Mouse (Mus musculus) kidney, embryonic 16.5 days (tissue): ENCODE measurements around the gene Krt12. TPM values are rescaled to one million over a fixed set of nuclear protein-coding genes. Genes with fewer than 3 reads are reported as not detected.

ENCODE experiments used
- ATAC-seq: fragments of 200-750 bp; cut with Nextera tagmentation; 2 replicates; pipeline ENCODE4 v1.8.0; 2017; ENCODE audit warnings: moderate TSS enrichment; ENCODE audit not compliant: low FRiP score, low TSS enrichment
- H3K27ac ChIP-seq: fragments of 300-500 bp; sonication (generic); 2 replicates; pipeline ENCODE4 v1.5.1; 2014; ENCODE audit warnings: low read length
- H3K27me3 ChIP-seq: fragments of 300-500 bp; sonication (generic); 2 replicates; pipeline ENCODE4 v1.6.1; 2014; ENCODE audit warnings: low read length, control low read depth, mixed read lengths; ENCODE audit not compliant: insufficient read depth
- H3K36me3 ChIP-seq: fragments of 300-500 bp; sonication (generic); 2 replicates; pipeline ENCODE4 v1.6.1; 2014; ENCODE audit warnings: low read length, control low read depth, mixed read lengths; ENCODE audit not compliant: insufficient read depth
- H3K4me1 ChIP-seq: fragments of 300-500 bp; sonication (generic); 2 replicates; pipeline ENCODE4 v1.6.1; 2014; ENCODE audit warnings: low read length, control low read depth, mixed read lengths; ENCODE audit not compliant: insufficient read depth
- H3K4me2 ChIP-seq: fragments of 300-500 bp; sonication (generic); replicated peaks from 2 replicates; pipeline ENCODE4 v1.6.1; 2014; ENCODE audit warnings: low read depth, low read length
- H3K4me3 ChIP-seq: fragments of 300-500 bp; sonication (generic); 2 replicates; pipeline ENCODE4 v1.5.1; 2014; ENCODE audit warnings: mild to moderate bottlenecking, low read length
- H3K9ac ChIP-seq: fragments of 300-500 bp; sonication (generic); replicated peaks from 2 replicates; pipeline ENCODE4 v1.6.1; 2014; ENCODE audit warnings: low read length
- H3K9me3 ChIP-seq: fragments of 300-500 bp; sonication (generic); 2 replicates; pipeline ENCODE4 v1.6.1; 2016; ENCODE audit warnings: low read length, control low read depth
- WGBS: fragments of 180-500 bp; shearing (Covaris S2); extraction: QIAGEN DNeasy Blood & Tissue Kit; methylation state at CpG from one replicate; pipeline ENCODE4 v1.1.7; 2014; 5-methylcytosine and 5-hydroxymethylcytosine counted together
- polyA plus RNA-seq: library from polyadenylated mRNA; unstranded; fragments of >200 nt; fragmentation: Nextera tagmentation; extraction: Ambion mirVana; gene quantifications from 2 replicates; pipeline ENCODE4 v1.2.1, GENCODE M21; 2015

Gene Krt12
- polyA plus RNA-seq, 1 experiment from 2014 or later, result 0.09 TPM

DNA sequence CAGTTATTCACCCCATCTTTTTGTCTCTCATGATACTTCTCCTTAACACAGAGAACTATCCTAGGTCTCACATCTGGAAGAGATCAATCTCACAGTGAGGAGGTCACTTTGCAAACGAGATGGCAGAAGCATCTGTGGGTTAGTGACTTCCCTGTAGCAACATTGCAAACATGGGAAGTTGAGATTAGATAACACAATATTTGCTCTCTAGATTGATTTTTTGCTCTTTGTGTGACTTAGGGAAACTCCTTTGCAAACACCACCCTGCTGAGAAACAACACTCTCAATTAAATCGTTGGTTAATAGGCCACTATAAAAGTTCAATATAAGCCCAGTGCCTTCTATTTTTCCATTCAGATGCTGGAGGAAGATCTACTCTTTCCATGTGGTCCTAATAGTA lies 26.7 kb upstream of the Krt12 start:
- Histone ChIP-seq H3K4me2 (no peak overlapping the region), H3K27ac (no peak overlapping the region), H3K9me3 (no peaks in the 10 kb centered on the region), H3K9ac (no peak overlapping the region), H3K36me3 (no peaks in the 10 kb centered on the region), H3K4me3 (no peak overlapping the region), H3K4me1 (no peaks in the 10 kb centered on the region), H3K27me3 (no peaks in the 10 kb centered on the region)
- no peak for ATAC-seq
- WGBS, result 51% methylated on average over 2 of the region's 2 CpGs

GRCm38 (mm10) chr11:99441220-99441619 lies 19.2 kb upstream of the Krt12 start:
- no peak for ATAC-seq
- no peaks in the 10 kb centered on the region for H3K9me3 ChIP-seq
- no peak overlapping the region for H3K4me3 ChIP-seq
- H3K27me3 ChIP-seq, result no peaks in the 10 kb centered on the region
- H3K36me3 ChIP-seq, result no peaks in the 10 kb centered on the region
- H3K27ac ChIP-seq, result no peak overlapping the region
- no peak overlapping the region for H3K9ac ChIP-seq
- H3K4me2 ChIP-seq, result no peak overlapping the region
- H3K4me1 ChIP-seq, result peaks cover 5% of the 10 kb centered on the region; the same call in 1 of the 2 replicates
- WGBS, result 44% methylated on average over 8 of the region's 8 CpGs

GRCm38 (mm10) chr11:99439465-99439864 lies 17.4 kb upstream of the Krt12 start:
- Histone ChIP-seq H3K27me3 (no peaks in the 10 kb centered on the region), H3K36me3 (no peaks in the 10 kb centered on the region), H3K9me3 (no peaks in the 10 kb centered on the region), H3K9ac (no peak overlapping the region), H3K4me2 (no peak overlapping the region), H3K4me1 (peaks cover 5% of the 10 kb centered on the region; the same call in 1 of the 2 replicates), H3K27ac (no peak overlapping the region), H3K4me3 (no peak overlapping the region)
- 72% methylated on average over 10 of the region's 10 CpGs for WGBS
- ATAC-seq, result no peak

DNA sequence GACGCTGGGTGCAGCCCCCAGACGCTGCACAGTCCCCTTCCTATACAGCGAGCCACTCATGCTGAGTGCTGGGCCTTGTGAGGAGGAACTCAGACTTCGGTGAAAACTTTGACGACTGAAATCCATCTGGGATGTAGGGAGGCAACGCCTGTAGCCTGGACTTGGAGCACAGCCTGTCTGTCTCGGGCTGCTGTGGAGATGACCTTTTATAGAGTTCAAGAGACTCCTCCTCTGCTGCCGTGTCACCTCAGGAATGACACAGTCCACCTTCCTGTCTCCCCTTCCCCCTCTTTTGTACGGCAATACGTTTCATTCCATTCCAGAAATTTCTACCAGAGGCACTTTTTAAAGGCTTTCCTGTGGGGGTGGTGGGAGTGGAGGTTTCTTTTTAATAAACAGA lies 15.9 kb upstream of the Krt12 start, which contains the start of gene Krt20:
Gene Krt20 (minus strand): TSS at position 179 of the 400 bp plus-strand sequence.
- no peak for ATAC-seq
- 26% methylated on average over 10 of the region's 10 CpGs for WGBS
- Histone ChIP-seq H3K9me3 (no peaks in the 10 kb centered on the region), H3K4me3 (no peak within 1 kb of the TSS), H3K27ac (no peak within 1 kb of the TSS), H3K36me3 (no peaks in the 10 kb centered on the region), H3K27me3 (no peaks in the 10 kb centered on the region), H3K9ac (no peak within 1 kb of the TSS), H3K4me1 (peaks cover 5% of the 10 kb centered on the region; the same call in 1 of the 2 replicates), H3K4me2 (no peak within 1 kb of the TSS)

DNA sequence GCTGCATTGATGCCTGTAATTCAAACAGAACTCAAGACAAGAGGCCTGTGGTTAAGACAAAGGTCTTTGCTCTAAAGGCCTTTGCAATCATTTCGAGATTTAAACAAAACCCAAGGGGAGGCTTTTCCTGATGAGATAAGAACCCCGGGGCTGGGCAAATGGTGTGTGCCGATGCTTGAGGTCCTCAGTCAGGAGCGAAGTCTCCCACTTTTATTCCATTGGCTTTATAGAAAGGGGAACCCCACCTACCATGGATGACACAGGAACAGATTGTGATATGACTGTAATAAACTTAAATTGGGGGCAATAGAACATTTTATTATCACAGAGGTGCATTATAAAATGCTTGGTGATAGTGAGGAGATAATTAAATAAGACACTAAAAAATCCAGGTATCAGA lies 14.6 kb upstream of the Krt12 start:
- Histone ChIP-seq H3K4me2 (no peak overlapping the region), H3K36me3 (no peaks in the 10 kb centered on the region), H3K9ac (no peak overlapping the region), H3K4me3 (no peak overlapping the region), H3K4me1 (peaks cover 5% of the 10 kb centered on the region; the same call in 1 of the 2 replicates), H3K9me3 (no peaks in the 10 kb centered on the region), H3K27ac (no peak overlapping the region), H3K27me3 (no peaks in the 10 kb centered on the region)
- 76% methylated on average over 4 of the region's 4 CpGs for WGBS
- ATAC-seq, result no peak

GRCm38 (mm10) chr11:99430670-99431069 lies 8.6 kb upstream of the Krt12 start:
- H3K4me3 ChIP-seq, result no peak overlapping the region
- no peaks in the 10 kb centered on the region for H3K9me3 ChIP-seq
- H3K9ac ChIP-seq, result no peak overlapping the region
- H3K4me2 ChIP-seq, result no peak overlapping the region
- no peak for ATAC-seq
- WGBS, result 56% methylated on average over 12 of the region's 12 CpGs
- H3K27ac ChIP-seq, result no peak overlapping the region
- H3K36me3 ChIP-seq, result no peaks in the 10 kb centered on the region
- H3K4me1 ChIP-seq, result no peaks in the 10 kb centered on the region
- no peaks in the 10 kb centered on the region for H3K27me3 ChIP-seq

GRCm38 (mm10) chr11:99420586-99420985 lies 1.5 kb downstream of the Krt12 start:
- H3K9ac ChIP-seq, result no peak overlapping the region
- ATAC-seq, result no peak
- no peaks in the 10 kb centered on the region for H3K27me3 ChIP-seq
- H3K4me1 ChIP-seq, result no peaks in the 10 kb centered on the region
- H3K27ac ChIP-seq, result no peak overlapping the region
- H3K4me2 ChIP-seq, result no peak overlapping the region
- no peaks in the 10 kb centered on the region for H3K9me3 ChIP-seq
- 35% methylated on average over 10 of the region's 10 CpGs for WGBS
- H3K4me3 ChIP-seq, result no peak overlapping the region
- H3K36me3 ChIP-seq, result no peaks in the 10 kb centered on the region

DNA sequence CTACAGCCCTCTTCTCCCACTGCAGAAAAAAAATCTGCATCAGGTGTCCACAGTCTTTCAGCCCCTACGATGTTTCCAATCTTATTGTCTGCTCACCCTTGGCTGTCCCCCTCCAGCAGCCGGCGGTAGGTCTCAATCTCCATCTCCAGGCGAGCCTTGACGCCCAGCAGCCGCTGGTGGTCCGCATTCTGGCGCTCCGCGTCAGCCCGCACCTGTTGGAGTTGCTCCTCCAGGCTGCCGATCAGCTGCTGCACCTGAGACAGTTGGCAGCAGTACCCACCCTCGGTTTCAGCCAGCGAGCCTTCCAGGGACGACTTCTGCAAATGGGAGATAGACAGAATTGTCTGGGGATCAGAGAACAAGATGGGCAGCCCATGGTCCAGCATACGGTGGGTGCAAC lies 4.2 kb downstream of the Krt12 start:
- H3K4me2 ChIP-seq, result no peak overlapping the region
- no peaks in the 10 kb centered on the region for H3K27me3 ChIP-seq
- no peaks in the 10 kb centered on the region for H3K36me3 ChIP-seq
- no peak overlapping the region for H3K4me3 ChIP-seq
- 74% methylated on average over 16 of the region's 16 CpGs for WGBS
- H3K4me1 ChIP-seq, result no peaks in the 10 kb centered on the region
- H3K9ac ChIP-seq, result no peak overlapping the region
- H3K27ac ChIP-seq, result no peak overlapping the region
- no peaks in the 10 kb centered on the region for H3K9me3 ChIP-seq
- no peak for ATAC-seq

DNA sequence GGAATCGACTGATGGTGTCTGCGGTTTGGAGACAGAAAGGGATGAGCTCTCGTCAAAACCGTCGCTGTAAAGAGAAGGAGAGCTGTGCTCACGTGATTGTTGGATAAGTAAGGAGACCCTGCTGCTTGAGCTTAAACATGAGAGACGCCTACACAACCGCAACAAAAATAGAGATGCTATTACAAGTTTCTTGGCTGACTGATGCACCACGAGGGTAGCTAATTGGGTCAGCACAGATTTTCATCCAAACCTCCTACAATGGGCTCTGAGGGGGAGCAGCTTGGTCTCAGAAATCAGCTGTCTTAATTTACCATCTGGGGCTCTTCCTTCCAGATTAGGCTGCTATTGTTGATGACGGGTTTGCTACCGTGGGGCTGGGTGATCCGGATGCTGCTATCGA lies 5.2 kb downstream of the Krt12 start:
- no peak overlapping the region for H3K4me2 ChIP-seq

GRCm38 (mm10) chr11:99414463-99415147 lies 7.5 kb downstream of the Krt12 start:
- 91% methylated on average over 13 of the region's 13 CpGs for WGBS
- ATAC-seq, result no peak
- Histone ChIP-seq H3K4me1 (no peaks in the 10 kb centered on the region), H3K27ac (no peak overlapping the region), H3K9ac (no peak overlapping the region), H3K4me2 (no peak overlapping the region), H3K9me3 (no peaks in the 10 kb centered on the region), H3K27me3 (no peaks in the 10 kb centered on the region), H3K36me3 (no peaks in the 10 kb centered on the region), H3K4me3 (no peak overlapping the region)

More for the DNA sequence above, 5.2 kb downstream of the Krt12 start:
- ATAC-seq, result no peak
- Histone ChIP-seq H3K36me3 (no peaks in the 10 kb centered on the region), H3K4me1 (no peaks in the 10 kb centered on the region), H3K27ac (no peak overlapping the region), H3K27me3 (no peaks in the 10 kb centered on the region), H3K9ac (no peak overlapping the region), H3K9me3 (no peaks in the 10 kb centered on the region), H3K4me3 (no peak overlapping the region)
- 89% methylated on average over 13 of the region's 13 CpGs for WGBS
